Mouse (Mus musculus) CH12.LX (cell line): ENCODE data around the gene Apeh.

Experiments used
- CHD2 ChIP-seq: IDR thresholded peaks from 2 replicates; pipeline ENCODE4 v1.6.1; 2011; ENCODE audit warnings: low read length, improper control_type of control experiment
- CTCF ChIP-seq, 2 experiments: IDR thresholded peaks in 1 of 2; conservative IDR thresholded peaks in 1 of 2; 2 replicates each; pipeline ENCODE4 v1.5.1; 2011 to 2012; ENCODE audit warnings: low read depth in 2 of 2, low read length in 2 of 2, improper control_type of control experiment in 1 of 2, inconsistent platforms in 1 of 2, mild to moderate bottlenecking in 1 of 2, moderate library complexity in 1 of 2
- E2F4 ChIP-seq: IDR thresholded peaks from 2 replicates; pipeline ENCODE4 v1.6.1; 2011; ENCODE audit warnings: low read depth, low read length, improper control_type of control experiment; ENCODE audit not compliant: insufficient replicate concordance
- ELF1 ChIP-seq: IDR thresholded peaks from 2 replicates; pipeline ENCODE4 v1.6.1; 2014; ENCODE audit warnings: low read depth, mild to moderate bottlenecking, inconsistent platforms, low read length, improper control_type of control experiment
- EP300 ChIP-seq: IDR thresholded peaks from 2 replicates; pipeline ENCODE4 v1.6.1; 2011; ENCODE audit warnings: low read length, improper control_type of control experiment
- ETS1 ChIP-seq: conservative IDR thresholded peaks from 2 replicates; pipeline ENCODE4 v1.6.1; 2012; ENCODE audit warnings: low read depth, mild to moderate bottlenecking, inconsistent platforms, low read length, improper control_type of control experiment, moderate library complexity
- JUND ChIP-seq: conservative IDR thresholded peaks from 2 replicates; pipeline ENCODE4 v1.6.1; 2011; ENCODE audit warnings: low read depth, low read length, improper control_type of control experiment
- MXI1 ChIP-seq: IDR thresholded peaks from 2 replicates; pipeline ENCODE4 v1.6.1; 2011; ENCODE audit warnings: mild to moderate bottlenecking, low read depth, low read length, improper control_type of control experiment
- NRF1 ChIP-seq: IDR thresholded peaks from 2 replicates; pipeline ENCODE4 v1.6.1; 2014; ENCODE audit warnings: low read depth, mild to moderate bottlenecking, inconsistent platforms, low read length, improper control_type of control experiment, moderate library complexity
- RAD21 ChIP-seq: IDR thresholded peaks from 2 replicates; pipeline ENCODE4 v1.6.1; 2011; ENCODE audit warnings: low read depth, mild to moderate bottlenecking, low read length, improper control_type of control experiment, moderate library complexity
- USF1 ChIP-seq: IDR thresholded peaks from 2 replicates; pipeline ENCODE4 v1.6.1; 2014; ENCODE audit warnings: low read depth, mild to moderate bottlenecking, inconsistent platforms, low read length, improper control_type of control experiment

DNA sequence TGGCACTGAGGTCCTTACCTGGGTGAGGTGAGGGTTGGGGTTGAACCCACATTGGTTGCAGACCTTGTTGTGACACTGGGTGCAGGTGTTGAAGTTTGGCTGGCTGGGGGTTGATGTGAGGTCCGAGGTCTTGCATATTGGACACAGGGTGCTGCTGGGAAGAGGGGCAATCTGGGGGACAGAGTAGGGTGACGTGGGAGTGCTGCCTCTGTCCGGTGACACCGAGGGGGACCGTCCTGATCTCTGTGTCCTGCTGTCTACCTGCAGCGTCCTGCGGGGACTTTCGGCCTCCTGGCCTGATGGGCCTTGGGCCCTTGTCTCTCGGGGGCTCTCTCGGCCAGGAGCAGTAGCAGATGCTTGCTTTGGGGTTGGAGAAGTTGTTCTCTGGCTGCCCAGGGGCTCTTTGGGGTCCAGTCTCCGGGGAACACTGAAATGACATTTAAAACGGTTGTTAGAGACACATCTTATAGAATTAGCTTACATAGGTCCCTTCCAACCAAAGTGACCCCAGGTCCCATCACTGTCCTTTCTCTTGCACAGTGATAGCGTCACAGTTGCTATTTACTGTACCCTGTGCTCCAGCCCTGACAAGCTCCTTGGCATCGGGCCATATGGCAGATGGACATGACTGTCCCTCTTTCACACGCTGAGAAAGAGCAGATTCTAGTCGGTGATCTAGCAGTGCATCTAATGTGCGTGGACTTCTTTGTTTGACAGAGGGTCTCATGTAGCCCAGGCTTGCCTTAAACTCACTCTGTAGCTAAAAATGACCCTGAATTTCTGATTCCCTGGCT lies 45.0 kb upstream of the Apeh start:
- no peak for TF ChIP-seq JUND
- no peak for TF ChIP-seq USF1
- TF ChIP-seq ETS1, result no peak
- no peak for TF ChIP-seq EP300
- no peak for TF ChIP-seq CTCF (conservative IDR thresholded peaks at IDR 0.05 in 1 of 2, IDR thresholded peaks at IDR 0.05 in 1 of 2; ENCODE audit: low read depth in 2 of 2, low read length in 2 of 2)
- no peak for TF ChIP-seq E2F4
- no peak for TF ChIP-seq MXI1
- no peak for TF ChIP-seq CHD2
- TF ChIP-seq ELF1, result no peak
- no peak for TF ChIP-seq NRF1
- TF ChIP-seq RAD21, result no peak
